Mouse (Mus musculus) CD4-positive, CD25-positive, alpha-beta regulatory T cell, adult 9 weeks (primary cell): ENCODE measurements around the gene Syt12. TPM values are rescaled to one million over a fixed set of nuclear protein-coding genes. Genes with fewer than 3 reads are reported as not detected.

ENCODE experiments used
- polyA plus RNA-seq: library from polyadenylated mRNA; unstranded; fragments of 100-300 nt; shearing (Covaris generic); gene quantifications from one replicate; pipeline ENCODE4 v1.2.1, GENCODE M21; 2017

The Syt12 gene
- polyA plus RNA-seq = not detected

DNA sequence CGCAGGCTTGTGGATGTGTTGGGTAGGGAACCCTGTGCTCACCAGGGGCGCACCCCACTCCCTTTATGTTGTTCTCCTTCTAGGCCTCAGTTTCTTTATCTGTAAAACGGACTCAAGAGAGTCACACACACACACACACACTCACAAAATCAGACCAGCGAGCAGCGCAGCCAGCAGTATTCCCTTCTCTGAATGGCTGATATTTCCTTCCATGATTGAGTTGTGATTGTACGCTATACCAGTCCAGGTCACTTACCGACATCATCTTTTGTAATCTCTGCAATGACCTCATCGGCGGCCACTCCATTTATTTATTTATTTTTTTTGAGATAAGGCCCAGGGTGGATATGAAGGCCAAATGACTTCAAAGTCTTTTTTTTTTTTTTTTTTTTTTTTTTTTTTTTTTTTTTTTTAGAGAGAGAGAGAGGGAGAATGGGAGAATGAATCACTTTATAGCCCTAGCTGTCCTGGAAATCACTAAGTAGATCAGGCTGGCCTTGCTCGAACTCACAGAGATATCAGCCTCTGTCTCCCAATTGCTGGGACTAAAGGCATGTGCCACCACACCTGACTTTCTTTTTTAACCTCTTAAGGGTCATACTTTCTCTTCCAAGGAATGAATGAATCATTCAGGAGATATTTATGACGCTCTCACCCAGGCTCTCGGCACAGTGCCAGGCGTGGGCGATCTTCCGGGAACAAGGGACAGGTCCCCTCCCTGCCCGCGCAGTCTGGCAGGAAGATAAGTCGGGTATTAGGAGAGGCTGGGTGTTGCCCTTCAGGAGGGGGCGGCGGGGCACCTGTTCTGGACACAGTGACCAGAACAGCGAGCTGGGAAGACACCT is at the start of gene Syt12:
TSS of gene Syt12 (minus strand) at position 103 of the 845 bp plus-strand sequence.

DNA sequence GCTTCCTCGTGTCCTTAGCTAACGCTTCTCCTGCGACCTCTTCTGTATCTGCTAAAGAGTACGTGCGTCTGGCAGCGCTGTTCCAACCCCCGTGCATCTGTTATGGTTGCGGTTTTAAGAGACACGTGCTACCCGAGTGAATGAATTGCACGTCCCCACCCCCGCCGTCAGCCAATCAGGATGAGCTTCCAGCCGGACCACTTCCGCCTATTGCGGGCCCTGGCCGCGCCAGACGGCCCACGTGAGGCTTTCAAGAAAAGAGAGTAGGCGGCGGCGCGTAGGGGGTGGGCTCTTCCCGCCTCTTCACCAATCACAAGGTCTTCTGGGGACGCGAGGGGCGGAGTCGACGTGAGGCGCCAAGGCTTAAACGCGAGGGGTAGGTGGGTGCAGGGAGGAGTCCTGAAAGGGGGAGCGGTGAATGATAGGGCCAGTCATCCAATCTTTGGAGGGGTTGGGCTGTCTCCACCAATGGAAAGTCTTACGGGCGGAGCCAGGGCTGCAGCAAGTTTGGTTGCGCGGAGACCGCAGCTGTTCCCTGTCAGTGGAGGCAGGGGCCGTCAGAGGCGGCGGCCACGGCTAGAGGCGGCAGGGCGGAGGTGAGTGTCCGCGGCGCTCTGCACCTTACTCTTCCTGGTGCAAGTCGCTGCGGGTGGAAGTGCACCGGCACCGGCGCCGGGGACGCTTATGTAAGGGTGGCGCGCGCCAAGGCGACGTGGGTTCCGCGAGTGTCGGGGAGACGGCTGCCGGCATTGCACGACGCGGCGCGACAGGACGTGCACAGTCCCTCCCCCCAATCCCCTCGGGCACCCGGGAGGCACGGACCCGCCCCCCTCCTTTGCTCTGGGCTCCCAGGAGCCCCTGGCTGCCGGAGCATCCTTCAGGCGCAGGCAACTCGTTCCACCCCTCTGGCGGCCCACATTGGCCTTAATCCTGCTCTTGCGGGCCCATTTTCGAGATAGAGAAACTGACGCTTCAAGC is 33.0 kb upstream of the Syt12 start, which contains the start of gene Pcx:
TSS of gene Pcx (plus strand) at position 487 of the 978 bp plus-strand sequence.

GRCm38 (mm10) chr19:4498062-4498933 is 21.1 kb upstream of the Syt12 start, which contains the start of gene 2010003K11Rik:
Gene 2010003K11Rik (minus strand): TSS chr19:4498583.

GRCm38 (mm10) chr19:4439161-4439801 is 38.0 kb downstream of the Syt12 start, which contains the start of gene Rhod:
Gene Rhod (minus strand): TSS chr19:4439432.

GRCm38 (mm10) chr19:4397798-4398629 is 79.2 kb downstream of the Syt12 start, which contains the start of gene Kdm2a:
Gene Kdm2a (minus strand): TSS chr19:4398285.

Other genes starting within 250 kb of the Syt12 start
- gene Pold4, start 245.5 kb downstream of the Syt12 start, polyA plus RNA-seq = 139 TPM
- 1.5 TPM for gene Ssh3, start 208.3 kb downstream of the Syt12 start, polyA plus RNA-seq
- gene Ankrd13d, start 194.3 kb downstream of the Syt12 start, polyA plus RNA-seq = 3.8 TPM
- 52.5 TPM for gene Grk2, start 171.2 kb downstream of the Syt12 start, polyA plus RNA-seq
- 64.3 TPM for gene Kdm2a, start 79.2 kb downstream of the Syt12 start, polyA plus RNA-seq
- 3.0 TPM for gene Rhod, start 38.0 kb downstream of the Syt12 start, polyA plus RNA-seq
- not detected for gene 2010003K11Rik, start 21.1 kb upstream of the Syt12 start, polyA plus RNA-seq
- gene Pcx, start 33.0 kb upstream of the Syt12 start, polyA plus RNA-seq = 4.6 TPM
- 0.12 TPM for gene Lrfn4, start 138.2 kb upstream of the Syt12 start, polyA plus RNA-seq
- 51.1 TPM for gene Rce1, start 148.2 kb upstream of the Syt12 start, polyA plus RNA-seq
- not detected for gene Gm960, start 221.2 kb upstream of the Syt12 start, polyA plus RNA-seq
- 0.55 TPM for gene Sptbn2, start 233.7 kb upstream of the Syt12 start, polyA plus RNA-seq